Mouse (Mus musculus) liver, embryonic 14.5 days (tissue): ENCODE results near the gene Btbd19. TPM values are rescaled to one million over a fixed set of nuclear protein-coding genes. Genes with fewer than 3 reads are reported as not detected.

Source experiments
- ATAC-seq: fragments of 200-750 bp; cut with Nextera tagmentation; 2 replicates; pipeline ENCODE4 v1.8.0; 2017; ENCODE audit warnings: moderate number of reproducible peaks, mild to moderate bottlenecking, moderate library complexity; ENCODE audit not compliant: insufficient read depth
- DNase-seq, 3 experiments: peaks; one replicate each; pipeline ENCODE4 v3.0.0-alpha.2; 2012 to 2013; ENCODE audit warnings: low read depth in 3 of 3, low spot score in 3 of 3
- H3K27ac ChIP-seq: fragments of 300-500 bp; sonication (generic); 2 replicates; pipeline ENCODE4 v1.5.1; 2014; ENCODE audit warnings: moderate library complexity, mild to moderate bottlenecking, control low read depth, inconsistent platforms
- H3K27me3 ChIP-seq: fragments of 300-500 bp; sonication (generic); 2 replicates; pipeline ENCODE4 v1.6.1; 2014; ENCODE audit warnings: mild to moderate bottlenecking, low read length, moderate library complexity; ENCODE audit not compliant: control insufficient read depth, insufficient read depth
- H3K36me3 ChIP-seq: fragments of 300-500 bp; sonication (generic); replicated peaks from 2 replicates; pipeline ENCODE4 v1.6.1; 2014; ENCODE audit warnings: low read depth; ENCODE audit not compliant: control insufficient read depth, insufficient read depth
- H3K4me1 ChIP-seq, 2 experiments: fragments of 200-500 bp in 1 of 2; fragments of 300-500 bp in 1 of 2; sonication (generic) in 1 of 2; replicated peaks; 2 replicates each; pipeline ENCODE4 v1.6.1; 2012 to 2014; ENCODE audit warnings: antibody characterized with exemption in 1 of 2, inconsistent platforms in 1 of 2, low read length in 1 of 2; ENCODE audit not compliant: control insufficient read depth in 2 of 2, insufficient read depth in 2 of 2
- H3K4me2 ChIP-seq: fragments of 300-500 bp; sonication (generic); 2 replicates; pipeline ENCODE4 v1.6.1; 2014; ENCODE audit warnings: low read depth, mild to moderate bottlenecking, control low read depth, moderate library complexity
- H3K4me3 ChIP-seq, 2 experiments: fragments of 200-500 bp in 1 of 2; fragments of 300-500 bp in 1 of 2; sonication (generic) in 1 of 2; 2 replicates each; pipeline ENCODE4 v1.5.1; 2012 to 2014; ENCODE audit warnings: low read depth in 2 of 2, low read length in 2 of 2, mild to moderate bottlenecking in 2 of 2, control low read depth in 1 of 2, inconsistent platforms in 1 of 2, moderate library complexity in 1 of 2; ENCODE audit not compliant: insufficient read depth in 1 of 2
- H3K9ac ChIP-seq: fragments of 300-500 bp; sonication (generic); replicated peaks from 2 replicates; pipeline ENCODE4 v1.6.1; 2014; ENCODE audit warnings: mild to moderate bottlenecking, control low read depth, moderate library complexity
- H3K9me3 ChIP-seq: fragments of 300-500 bp; sonication (generic); 2 replicates; pipeline ENCODE4 v1.6.1; 2016; ENCODE audit warnings: low read length, mixed read lengths; ENCODE audit not compliant: control insufficient read depth
- CTCF ChIP-seq: IDR thresholded peaks from 2 replicates; pipeline ENCODE4 v1.5.1; 2016; ENCODE audit warnings: antibody characterized with exemption, low read depth, control low read depth
- EP300 ChIP-seq: IDR thresholded peaks from 2 replicates; pipeline ENCODE4 v1.6.1; 2016; ENCODE audit warnings: antibody characterized with exemption, low read depth
- WGBS: fragments of 180-500 bp; shearing (Covaris S2); extraction: QIAGEN DNeasy Blood & Tissue Kit; methylation state at CpG from one replicate; pipeline ENCODE4 v1.1.7; 2014; ENCODE audit not compliant: insufficient replicate concordance; 5-methylcytosine and 5-hydroxymethylcytosine counted together
- polyA plus RNA-seq, 2 experiments: library from polyadenylated mRNA; depleted of rRNA in 1 of 2; stranded (reverse) in 1 of 2; unstranded in 1 of 2; fragments of >200 nt; fragmentation: Nextera tagmentation in 1 of 2; extraction: Ambion mirVana in 1 of 2; gene quantifications; 2 replicates each; pipeline versions ENCODE4 v1.2.1 to v1.2.3; 2012 to 2014

Btbd19 gene
- polyA plus RNA-seq, 2 experiments = 2.3 to 2.9 TPM

DNA sequence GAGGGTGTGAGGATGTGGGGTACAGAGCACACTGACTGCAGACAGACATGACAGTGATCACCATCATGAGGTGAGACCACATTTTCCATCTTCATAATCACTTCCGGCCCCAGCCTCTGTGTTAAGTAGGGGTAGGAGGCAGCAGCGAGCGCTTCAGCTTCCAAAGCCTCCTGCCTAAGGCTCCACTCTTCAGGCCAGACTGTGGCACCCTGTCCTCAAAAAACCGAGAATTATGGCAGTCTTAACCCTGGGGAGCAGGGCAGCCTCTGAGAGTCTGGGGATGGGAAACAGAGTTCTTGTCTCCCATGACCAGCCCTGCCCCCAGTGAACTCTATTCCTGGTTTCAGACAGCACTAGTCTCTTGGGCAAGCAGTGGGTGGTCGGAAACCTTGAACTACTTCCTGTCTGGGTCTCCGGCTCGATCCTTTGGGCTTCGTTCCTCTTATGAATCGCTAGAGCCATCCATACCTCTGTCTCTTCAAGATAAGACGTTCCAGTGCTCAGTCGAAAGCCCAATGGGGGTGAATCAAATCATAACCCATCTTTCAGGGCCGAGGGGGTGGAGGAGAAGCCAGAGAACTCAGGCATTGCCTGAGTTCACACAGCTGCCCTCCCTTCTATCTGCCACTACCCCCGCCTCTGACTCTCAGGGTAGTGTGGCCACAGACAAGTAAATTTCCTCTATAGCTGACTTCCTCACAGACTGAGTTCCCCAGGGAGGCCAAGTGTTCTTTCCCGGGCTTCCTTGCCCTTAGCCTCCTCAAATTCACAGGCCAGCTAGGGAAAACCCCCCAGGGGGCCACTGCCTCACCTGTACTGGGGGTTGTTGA, 792 bp downstream of the Btbd19 start:
- no peak overlapping the region for H3K4me3 ChIP-seq

DNA sequence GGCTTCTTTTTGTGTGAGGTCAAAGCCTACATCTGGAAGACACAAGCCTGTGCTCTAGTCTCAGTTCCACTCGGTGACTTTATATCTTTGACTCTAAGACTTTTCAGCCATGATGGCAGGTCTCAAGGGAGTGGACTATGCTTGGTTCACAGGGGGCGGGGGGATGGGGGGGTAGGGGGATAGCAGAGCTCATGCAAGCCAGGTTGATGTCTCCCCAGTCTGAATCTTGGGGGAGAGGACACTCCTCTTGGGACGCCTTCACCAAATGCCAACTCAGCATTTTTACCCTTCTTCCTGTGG, 1.4 kb downstream of the Btbd19 start:
- no peak overlapping the region for H3K4me3 ChIP-seq
- no peak overlapping the region; the same call in 1 of the 2 replicates for H3K4me2 ChIP-seq
- H3K4me1 ChIP-seq = peaks cover 20 to 31% of the 10 kb centered on the region in 2 experiments
- 39% methylated on average over 3 of the region's 3 CpGs for WGBS
- no peaks in the 10 kb centered on the region for H3K27me3 ChIP-seq
- no peaks in the 10 kb centered on the region for H3K9me3 ChIP-seq
- TF ChIP-seq EP300 (no peak), CTCF (no peak)
- ATAC-seq (no peak), DNase-seq (no peak)
- no peak overlapping the region for H3K27ac ChIP-seq
- no peak overlapping the region for H3K9ac ChIP-seq
- H3K36me3 ChIP-seq = no peaks in the 10 kb centered on the region

More for the DNA sequence above, 792 bp downstream of the Btbd19 start:
- H3K27ac ChIP-seq = no peak overlapping the region; the same call in 1 of the 2 replicates
- ATAC-seq = no peak
- no peak overlapping the region for H3K9ac ChIP-seq
- no peaks in the 10 kb centered on the region for H3K9me3 ChIP-seq
- WGBS = 9% methylated on average over 14 of the region's 14 CpGs
- H3K27me3 ChIP-seq = no peaks in the 10 kb centered on the region
- TF ChIP-seq EP300 (peak; percentile 12; the same call in 1 of the 2 replicates), CTCF (no peak)
- DNase-seq = peak in 1 of 3 experiments; percentile 29
- peak overlapping the region; percentile 32; the same call in 1 of the 2 replicates for H3K4me2 ChIP-seq
- peaks cover 18 to 28% of the 10 kb centered on the region in 2 experiments for H3K4me1 ChIP-seq
- H3K36me3 ChIP-seq = no peaks in the 10 kb centered on the region

DNA sequence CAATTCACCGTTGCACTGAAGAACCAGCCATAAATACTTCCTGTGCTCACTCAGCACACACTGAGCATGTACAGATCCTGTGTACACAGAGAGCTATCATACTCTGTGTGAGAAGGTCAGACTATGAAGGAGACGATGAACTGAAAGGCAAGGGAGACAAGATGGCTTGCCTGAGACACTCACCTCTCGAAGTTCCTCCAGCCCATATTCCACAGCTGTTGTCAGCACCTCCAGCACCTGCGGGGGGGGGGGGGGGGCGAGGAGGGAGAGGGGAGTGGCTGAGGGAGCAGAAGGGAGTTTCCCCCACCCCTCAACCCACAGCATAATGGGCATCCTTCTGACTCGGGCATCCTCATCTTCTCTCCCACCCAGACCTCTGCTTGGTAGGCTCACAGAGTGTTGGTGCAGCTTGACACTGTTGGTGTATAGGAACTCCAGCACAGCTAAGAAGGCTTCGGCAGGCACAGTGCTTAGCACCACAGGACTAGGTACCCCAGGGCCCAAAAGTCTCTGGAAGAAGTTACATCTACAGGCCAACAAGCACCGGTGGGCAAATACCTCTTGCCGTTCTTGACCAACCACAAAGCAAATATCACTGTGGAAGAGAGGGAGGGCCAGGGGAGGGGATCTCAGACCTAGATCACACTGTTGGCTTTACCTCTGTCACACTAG, 1.8 kb downstream of the Btbd19 start:
- H3K4me2 ChIP-seq = no peak overlapping the region

GRCm38 (mm10) chr4:117122209-117122608, 3.3 kb downstream of the Btbd19 start:
- ATAC-seq (no peak), DNase-seq (no peak)
- WGBS = 73% methylated on average over 4 of the region's 4 CpGs
- no peaks in the 10 kb centered on the region for H3K9me3 ChIP-seq
- no peaks in the 10 kb centered on the region for H3K27me3 ChIP-seq
- no peak overlapping the region for H3K9ac ChIP-seq
- H3K27ac ChIP-seq = no peak overlapping the region
- no peak overlapping the region for H3K4me3 ChIP-seq
- H3K4me2 ChIP-seq = no peak overlapping the region
- no peaks in the 10 kb centered on the region for H3K36me3 ChIP-seq
- no peak for TF ChIP-seq CTCF
- TF ChIP-seq EP300 = no peak
- H3K4me1 ChIP-seq = peaks cover 20 to 29% of the 10 kb centered on the region in 2 experiments

More for the DNA sequence above, 1.8 kb downstream of the Btbd19 start:
- H3K27ac ChIP-seq = no peak overlapping the region
- WGBS = 55% methylated on average over 9 of the region's 9 CpGs
- TF ChIP-seq EP300 (no peak), CTCF (no peak)
- H3K4me1 ChIP-seq = peaks cover 20 to 31% of the 10 kb centered on the region in 2 experiments
- H3K27me3 ChIP-seq = no peaks in the 10 kb centered on the region
- ATAC-seq (no peak), DNase-seq (no peak)
- H3K36me3 ChIP-seq = no peaks in the 10 kb centered on the region
- no peaks in the 10 kb centered on the region for H3K9me3 ChIP-seq
- H3K4me3 ChIP-seq = no peak overlapping the region
- H3K9ac ChIP-seq = no peak overlapping the region
